Mouse (Mus musculus) midbrain, embryonic 12.5 days (tissue): ENCODE results near the gene Pik3c2b. TPM values are rescaled to one million over a fixed set of nuclear protein-coding genes. Genes with fewer than 3 reads are reported as not detected.

Source experiments
- ATAC-seq: fragments of 200-750 bp; cut with Nextera tagmentation; 2 replicates; pipeline ENCODE4 v1.8.0; 2017; ENCODE audit warnings: low read depth, moderate TSS enrichment, moderate library complexity; ENCODE audit not compliant: low FRiP score
- H3K27ac ChIP-seq: fragments of 300-500 bp; sonication (generic); replicated peaks from 2 replicates; pipeline ENCODE4 v1.5.1; 2016; ENCODE audit warnings: mild to moderate bottlenecking
- H3K27me3 ChIP-seq: fragments of 300-500 bp; sonication (generic); 2 replicates; pipeline ENCODE4 v1.6.1; 2016; ENCODE audit warnings: mild to moderate bottlenecking
- H3K36me3 ChIP-seq: fragments of 300-500 bp; sonication (generic); 2 replicates; pipeline ENCODE4 v1.6.1; 2016
- H3K4me1 ChIP-seq: fragments of 300-500 bp; sonication (generic); 2 replicates; pipeline ENCODE4 v1.6.1; 2016
- H3K4me2 ChIP-seq: fragments of 300-500 bp; sonication (generic); replicated peaks from 2 replicates; pipeline ENCODE4 v1.6.1; 2016; ENCODE audit warnings: mild to moderate bottlenecking, moderate library complexity
- H3K4me3 ChIP-seq: fragments of 300-500 bp; sonication (generic); 2 replicates; pipeline ENCODE4 v1.5.1; 2016; ENCODE audit warnings: mild to moderate bottlenecking
- H3K9ac ChIP-seq: fragments of 300-500 bp; sonication (generic); replicated peaks from 2 replicates; pipeline ENCODE4 v1.6.1; 2016; ENCODE audit warnings: mild to moderate bottlenecking, moderate library complexity
- H3K9me3 ChIP-seq: fragments of 300-500 bp; sonication (generic); 2 replicates; pipeline ENCODE4 v1.6.1; 2016; ENCODE audit warnings: mild to moderate bottlenecking
- WGBS: fragments of 180-500 bp; shearing (Covaris S2); methylation state at CpG from one replicate; pipeline ENCODE4 v1.1.7; 2016; 5-methylcytosine and 5-hydroxymethylcytosine counted together
- polyA plus RNA-seq: library from polyadenylated mRNA; unstranded; fragments of >200 nt; fragmentation: Nextera tagmentation; extraction: Ambion mirVana; gene quantifications from 2 replicates; pipeline ENCODE4 v1.2.1, GENCODE M21; 2016

Pik3c2b gene
- polyA plus RNA-seq, 1 experiment from 2014 or later: 21.3 TPM

GRCm38 (mm10) chr1:133076681-133077514 lies 31.4 kb downstream of the Pik3c2b start:
- H3K9me3 ChIP-seq: no peaks in the 10 kb centered on the region
- H3K4me3 ChIP-seq: no peak overlapping the region
- peaks cover 58% of the 10 kb centered on the region for H3K4me1 ChIP-seq
- WGBS: 48% methylated on average over 20 of the region's 20 CpGs
- H3K9ac ChIP-seq: no peak overlapping the region
- no peak overlapping the region for H3K4me2 ChIP-seq
- peak overlapping the region; percentile 96 for H3K27ac ChIP-seq
- H3K36me3 ChIP-seq: peaks cover 53% of the 10 kb centered on the region
- ATAC-seq: no peak
- no peaks in the 10 kb centered on the region for H3K27me3 ChIP-seq

GRCm38 (mm10) chr1:133077606-133078337 lies 32.3 kb downstream of the Pik3c2b start:
- Histone ChIP-seq H3K4me3 (no peak overlapping the region), H3K4me1 (peaks cover 57% of the 10 kb centered on the region), H3K4me2 (no peak overlapping the region), H3K27ac (peak overlapping the region; percentile 96), H3K9ac (no peak overlapping the region), H3K27me3 (no peaks in the 10 kb centered on the region), H3K36me3 (peaks cover 53% of the 10 kb centered on the region), H3K9me3 (no peaks in the 10 kb centered on the region)
- no peak for ATAC-seq
- WGBS: 52% methylated on average over 11 of the region's 12 CpGs

GRCm38 (mm10) chr1:133078338-133078727 lies 32.9 kb downstream of the Pik3c2b start:
- Histone ChIP-seq H3K4me3 (no peak overlapping the region), H3K4me2 (no peak overlapping the region), H3K9me3 (no peaks in the 10 kb centered on the region), H3K4me1 (peaks cover 52% of the 10 kb centered on the region), H3K27me3 (no peaks in the 10 kb centered on the region), H3K9ac (no peak overlapping the region), H3K27ac (peak overlapping the region; percentile 96), H3K36me3 (peaks cover 56% of the 10 kb centered on the region)
- 50% methylated on average over 1 of the region's 1 CpGs for WGBS
- no peak for ATAC-seq

- 42% methylated on average over 7 of the region's 7 CpGs for WGBS
These were observed 34.0 kb downstream of the Pik3c2b start for GRCm38 (mm10) chr1:133079509-133079908.

GRCm38 (mm10) chr1:133080079-133080561 lies 34.7 kb downstream of the Pik3c2b start:
- 13% methylated on average over 9 of the region's 9 CpGs for WGBS
- ATAC-seq: peak; percentile 84
- Histone ChIP-seq H3K36me3 (peaks cover 61% of the 10 kb centered on the region), H3K9ac (0 out of 2 replicates have a peak overlapping the region, but pooled peaks have one; percentile 28), H3K4me1 (peaks cover 59% of the 10 kb centered on the region), H3K4me2 (peak overlapping the region; percentile 26; the same call in 1 of the 2 replicates), H3K27me3 (no peaks in the 10 kb centered on the region), H3K4me3 (no peak overlapping the region), H3K9me3 (no peaks in the 10 kb centered on the region), H3K27ac (peak overlapping the region; percentile 96)

More at GRCm38 (mm10) chr1:133079509-133079908, 34.0 kb downstream of the Pik3c2b start:
- peak; percentile 48 for ATAC-seq
- Histone ChIP-seq H3K4me2 (peak overlapping the region; percentile 26; the same call in 1 of the 2 replicates), H3K4me1 (peaks cover 59% of the 10 kb centered on the region), H3K9me3 (no peaks in the 10 kb centered on the region), H3K36me3 (peaks cover 61% of the 10 kb centered on the region), H3K27me3 (no peaks in the 10 kb centered on the region), H3K4me3 (no peak overlapping the region), H3K27ac (peak overlapping the region; percentile 96), H3K9ac (0 out of 2 replicates have a peak overlapping the region, but pooled peaks have one; percentile 3)

- H3K4me3 ChIP-seq: no peak overlapping the region
- H3K9ac ChIP-seq: 0 out of 2 replicates have a peak overlapping the region, but pooled peaks have one; percentile 28
- no peaks in the 10 kb centered on the region for H3K27me3 ChIP-seq
- H3K9me3 ChIP-seq: no peaks in the 10 kb centered on the region
- H3K4me2 ChIP-seq: no peak overlapping the region
- ATAC-seq: no peak
- WGBS: 36% methylated on average over 6 of the region's 6 CpGs
- H3K27ac ChIP-seq: peak overlapping the region; percentile 96
- H3K36me3 ChIP-seq: peaks cover 64% of the 10 kb centered on the region
- peaks cover 59% of the 10 kb centered on the region for H3K4me1 ChIP-seq
These were observed 35.2 kb downstream of the Pik3c2b start for GRCm38 (mm10) chr1:133080717-133081116.

GRCm38 (mm10) chr1:133083003-133083546 lies 37.6 kb downstream of the Pik3c2b start:
- no peak overlapping the region for H3K4me2 ChIP-seq
- WGBS: 92% methylated on average over 5 of the region's 5 CpGs
- no peaks in the 10 kb centered on the region for H3K27me3 ChIP-seq
- H3K27ac ChIP-seq: no peak overlapping the region
- no peak overlapping the region for H3K4me3 ChIP-seq
- peaks cover 48% of the 10 kb centered on the region for H3K4me1 ChIP-seq
- peaks cover 56% of the 10 kb centered on the region for H3K36me3 ChIP-seq
- no peak for ATAC-seq
- H3K9ac ChIP-seq: no peak overlapping the region
- no peaks in the 10 kb centered on the region for H3K9me3 ChIP-seq

- Histone ChIP-seq H3K27ac (0 out of 2 replicates have a peak overlapping the region, but pooled peaks have one; percentile 30), H3K36me3 (peaks cover 63% of the 10 kb centered on the region), H3K4me3 (no peak overlapping the region)
These were observed 38.6 kb downstream of the Pik3c2b start for GRCm38 (mm10) chr1:133083942-133084625.

GRCm38 (mm10) chr1:133084708-133085416 lies 39.4 kb downstream of the Pik3c2b start:
- Histone ChIP-seq H3K27me3 (no peaks in the 10 kb centered on the region), H3K4me2 (no peak overlapping the region), H3K9me3 (no peaks in the 10 kb centered on the region), H3K9ac (no peak overlapping the region), H3K4me3 (no peak overlapping the region), H3K36me3 (peaks cover 70% of the 10 kb centered on the region), H3K27ac (no peak overlapping the region), H3K4me1 (peaks cover 35% of the 10 kb centered on the region)
- no peak for ATAC-seq
- WGBS: 76% methylated on average over 13 of the region's 14 CpGs

More at GRCm38 (mm10) chr1:133083942-133084625, 38.6 kb downstream of the Pik3c2b start:
- H3K9ac ChIP-seq: no peak overlapping the region
- no peaks in the 10 kb centered on the region for H3K9me3 ChIP-seq
- peaks cover 43% of the 10 kb centered on the region for H3K4me1 ChIP-seq
- H3K4me2 ChIP-seq: no peak overlapping the region
- 80% methylated on average over 11 of the region's 11 CpGs for whole genome bisulfite sequencing
- no peak for ATAC-seq
- H3K27me3 ChIP-seq: no peaks in the 10 kb centered on the region

- Histone ChIP-seq H3K4me2 (no peak overlapping the region), H3K9ac (no peak overlapping the region), H3K9me3 (no peaks in the 10 kb centered on the region), H3K27me3 (no peaks in the 10 kb centered on the region), H3K27ac (no peak overlapping the region), H3K4me3 (no peak overlapping the region), H3K4me1 (peaks cover 30% of the 10 kb centered on the region), H3K36me3 (peaks cover 74% of the 10 kb centered on the region)
- WGBS: 94% methylated on average over 8 of the region's 8 CpGs
- no peak for ATAC-seq
These were observed 39.9 kb downstream of the Pik3c2b start for GRCm38 (mm10) chr1:133085417-133085742.

GRCm38 (mm10) chr1:133086804-133087203 lies 41.3 kb downstream of the Pik3c2b start:
- H3K9ac ChIP-seq: no peak overlapping the region
- no peak overlapping the region for H3K4me2 ChIP-seq
- 84% methylated on average over 10 of the region's 10 CpGs for WGBS
- peak overlapping the region; percentile 25 for H3K27ac ChIP-seq
- peaks cover 81% of the 10 kb centered on the region for H3K36me3 ChIP-seq
- no peaks in the 10 kb centered on the region for H3K9me3 ChIP-seq
- H3K4me3 ChIP-seq: no peak overlapping the region
- no peak for ATAC-seq
- H3K27me3 ChIP-seq: no peaks in the 10 kb centered on the region
- peaks cover 17% of the 10 kb centered on the region for H3K4me1 ChIP-seq
